8 mouse cellular contexts compared by ENCODE assay signal in genomic region chr3:55243056-55243471, GRCm38 (mm10). TPM values are rescaled to one million over a fixed set of nuclear protein-coding genes. Genes with fewer than 3 reads are reported as not detected.
DNase-seq lines count a peak whose midpoint lies in the region; ATAC-seq lines count a peak whose summit lies in the region.
"Had no signal": no experiment of that assay in that cellular context is flagged by ENCODE, and none has a peak within 500 bp of the region (broad histone marks: within the 10 kb centered on the region; RNA-seq: fewer than 3 reads in every experiment).

No protein-coding gene starts in this region.

- H3K9ac ChIP-seq in lung, embryonic 16.5 days (ENCODE audit: low read length) = peak overlapping the region; percentile 59
- peak overlapping the region; percentile 84 for H3K9ac ChIP-seq in neural tube, embryonic 15.5 days (replicated peaks)

- H3K9me3 ChIP-seq in lung, embryonic 16.5 days (ENCODE audit: control insufficient read depth, low read length) = no peaks in the 10 kb centered on the region
- H3K9me3 ChIP-seq in forebrain, embryonic 10.5 days = no peaks in the 10 kb centered on the region
- no peaks in the 10 kb centered on the region for H3K9me3 ChIP-seq in neural tube, embryonic 15.5 days (replicated peaks)

- no peak for DNase-seq in lung, postnatal 25 days (ENCODE audit: low spot score)
- DNase-seq in forebrain, embryonic 10.5 days (ENCODE audit: extremely low spot score, low spot score) = no peak
- peak; percentile 51 to 54 for DNase-seq in layer of hippocampus, postnatal 36 days
- DNase-seq in thymus, postnatal 36 days = no peak
- DNase-seq in cerebellum, adult 18-20 months = no peak

- H3K4me1 ChIP-seq in lung, embryonic 16.5 days (replicated peaks; ENCODE audit: control insufficient read depth, insufficient read depth, low read length) = peaks cover 15% of the 10 kb centered on the region
- H3K4me1 ChIP-seq in forebrain, embryonic 10.5 days = peaks cover 27% of the 10 kb centered on the region
- peaks cover 45% of the 10 kb centered on the region for H3K4me1 ChIP-seq in neural tube, embryonic 15.5 days

- H3K27me3 ChIP-seq in lung, embryonic 16.5 days (ENCODE audit: control insufficient read depth, insufficient read depth, low read depth, low read length) = peaks cover 3% of the 10 kb centered on the region; the same call in 1 of the 2 replicates
- H3K27me3 ChIP-seq in forebrain, embryonic 10.5 days (ENCODE audit: poor library complexity, severe bottlenecking) = peaks cover 26% of the 10 kb centered on the region
- no peaks in the 10 kb centered on the region for H3K27me3 ChIP-seq in neural tube, embryonic 15.5 days (replicated peaks)

- H3K27ac ChIP-seq in lung, embryonic 16.5 days (ENCODE audit: low read length) = no peak overlapping the region
- H3K27ac ChIP-seq in forebrain, embryonic 10.5 days = peak overlapping the region; percentile 94
- peak overlapping the region; percentile 97 for H3K27ac ChIP-seq in neural tube, embryonic 15.5 days (replicated peaks)

- H3K4me3 ChIP-seq in lung, embryonic 16.5 days (ENCODE audit: low read length) = peak overlapping the region; percentile 54
- peak overlapping the region; percentile 77 for H3K4me3 ChIP-seq in forebrain, embryonic 10.5 days
- peak overlapping the region; percentile 63 for H3K4me3 ChIP-seq in neural tube, embryonic 15.5 days (replicated peaks)
- H3K4me3 ChIP-seq: erythroblast, embryonic 14.5 days had no signal

- WGBS in lung, embryonic 16.5 days = 5% methylated on average over 8 of the region's 8 CpGs
- WGBS in forebrain, embryonic 10.5 days = 3% methylated on average over 8 of the region's 8 CpGs
- WGBS in neural tube, embryonic 15.5 days = under 1% methylated on average over 8 of the region's 8 CpGs

- H3K36me3 ChIP-seq in lung, embryonic 16.5 days (ENCODE audit: control insufficient read depth, insufficient read depth, low read length) = no peaks in the 10 kb centered on the region
- H3K36me3 ChIP-seq in forebrain, embryonic 10.5 days (replicated peaks) = peaks cover 12% of the 10 kb centered on the region
- H3K36me3 ChIP-seq in neural tube, embryonic 15.5 days = peaks cover 12% of the 10 kb centered on the region

- H3K4me2 ChIP-seq in lung, embryonic 16.5 days (ENCODE audit: low read depth, low read length) = peak overlapping the region; percentile 85
- peak overlapping the region; percentile 67 for H3K4me2 ChIP-seq in neural tube, embryonic 15.5 days

- 0 out of 2 replicates have a peak, but pooled peaks have one; percentile 8 for ATAC-seq in lung, embryonic 16.5 days (ENCODE audit: low read depth)
- ATAC-seq in neural tube, embryonic 15.5 days (ENCODE audit: low FRiP score) = peak; percentile 71

RNA-seq across cellular contexts. Expression of gene Dclk1, which starts 0.9 kb away (rescaled TPM):
- polyA plus RNA-seq in lung, embryonic 16.5 days (2015; fragmentation: Nextera tagmentation; extraction: Ambion mirVana) = 8.0 and 10.3 TPM in 2 replicates
- polyA plus RNA-seq in forebrain, embryonic 10.5 days (2016; fragmentation: Nextera tagmentation; extraction: Ambion mirVana) = 40.3 and 47.6 TPM in 2 replicates
- 100 to 1,000 TPM; 577 to 611 TPM for total RNA-seq in layer of hippocampus, postnatal 36 days (2021)
- polyA plus RNA-seq in neural tube, embryonic 15.5 days (2015; fragmentation: Nextera tagmentation; extraction: Ambion mirVana) = 189 and 232 TPM in 2 replicates
- polyA plus RNA-seq: erythroblast, embryonic 14.5 days had no signal

Comparison
In these comparisons a context has a peak if more than half of its experiments do, and no peak if none do; other contexts are left out.
1. DNase-seq: peak in layer of hippocampus, postnatal 36 days (2 of 2); none in lung, postnatal 25 days (single experiment), forebrain, embryonic 10.5 days (single experiment), thymus, postnatal 36 days (0 of 2) and cerebellum, adult 18-20 months (0 of 2).
2. Peak in every context shown above with its lines, with median percentiles within 50 percentile points of each other: H3K4me3 ChIP-seq.